Mouse (Mus musculus) activated CD4-positive, CD25-positive, alpha-beta regulatory T cell, adult 4 months (primary cell): ENCODE data around the gene Tdrd12. TPM values are rescaled to one million over a fixed set of nuclear protein-coding genes. Genes with fewer than 3 reads are reported as not detected.
"Not testable (repeated sequence)": the region's sequence is repeated elsewhere in the genome, so short reads cannot be mapped to it uniquely, and the experiment has no call there.

Experiments used
- ATAC-seq: one replicate; pipeline ENCODE4 v1.8.0; 2017
- polyA plus RNA-seq, 2 experiments: library from polyadenylated mRNA; unstranded; fragments of 100-300 nt; shearing (Covaris generic); gene quantifications; one replicate each; pipeline ENCODE4 v1.2.1; 2017

The Tdrd12 gene
- polyA plus RNA-seq, 2 experiments from 2014 or later: not detected

DNA sequence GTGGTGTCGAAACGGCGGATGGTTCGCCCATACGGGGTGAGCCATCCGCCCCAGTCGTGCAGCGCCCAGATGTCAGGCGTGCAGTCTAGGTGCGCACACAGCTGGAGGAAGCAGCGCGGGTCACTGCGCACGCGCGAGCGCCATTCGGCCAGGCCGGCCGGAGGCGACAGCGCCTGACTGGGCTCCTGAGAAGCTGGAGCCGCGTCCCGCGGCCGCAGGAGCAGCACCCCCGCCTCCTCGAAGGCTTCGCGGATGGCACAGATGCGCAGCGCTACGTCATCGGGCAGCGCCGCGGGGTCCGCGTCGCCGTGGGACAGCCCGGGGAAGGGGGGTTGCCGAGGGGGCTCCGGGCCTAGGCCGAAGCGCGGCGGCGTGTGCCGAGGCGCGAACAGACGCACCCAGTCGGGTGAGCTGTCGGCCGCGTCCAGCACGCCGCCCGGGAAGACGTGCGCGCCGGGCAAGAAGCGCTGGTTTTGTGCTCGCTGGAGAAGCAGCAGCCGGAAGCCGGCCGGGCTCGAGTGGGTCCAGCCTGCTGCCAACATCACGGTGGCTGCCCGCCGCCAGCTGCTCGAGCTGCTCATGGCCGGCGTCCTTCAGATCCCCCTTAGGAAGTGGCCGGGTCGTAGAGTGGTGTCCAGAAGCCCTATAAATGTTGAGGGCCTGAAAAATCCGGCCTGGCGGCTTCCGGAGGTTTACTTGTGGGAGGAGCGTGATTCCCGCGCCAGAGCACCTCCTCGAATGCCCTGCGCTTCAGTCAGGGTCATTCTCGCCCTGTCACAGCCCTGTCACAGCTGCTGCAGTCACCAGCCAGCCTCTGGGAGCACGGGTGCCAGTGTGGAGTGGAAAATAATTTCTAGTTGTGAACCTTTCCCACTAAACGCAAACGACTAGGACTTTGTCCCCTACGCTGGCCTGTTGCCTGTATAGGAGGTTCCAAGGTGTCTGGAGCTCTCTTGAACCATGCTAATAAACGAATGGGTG lies 18.0 kb upstream of the Tdrd12 start:
- peak; percentile 78 for ATAC-seq

DNA sequence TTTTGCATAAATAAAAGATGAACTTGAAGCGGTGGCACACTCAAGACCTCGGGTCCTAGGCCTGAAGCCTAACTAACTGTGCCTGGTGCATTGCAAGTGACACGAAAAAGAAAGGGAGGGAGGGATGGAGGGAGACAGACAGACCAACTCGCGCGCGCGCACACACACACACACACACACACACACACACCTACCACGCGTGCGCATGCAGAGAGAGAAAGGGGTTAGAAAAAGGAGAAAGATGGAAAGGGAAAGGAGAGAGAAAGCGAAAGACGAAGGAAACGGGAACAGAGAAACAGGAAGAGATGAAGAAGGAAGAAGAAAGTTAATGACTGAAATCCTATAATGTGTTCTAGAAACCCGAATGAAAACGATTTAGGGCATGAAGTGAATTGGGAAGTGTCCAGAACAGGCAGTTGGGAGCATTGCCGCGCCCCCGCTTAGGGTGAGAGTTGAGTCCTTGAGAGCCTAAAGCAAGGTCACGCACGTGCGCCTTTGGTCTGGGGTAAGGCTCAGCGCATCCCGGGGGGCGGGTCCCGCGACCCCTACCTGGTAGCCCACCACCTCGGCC lies 17.1 kb upstream of the Tdrd12 start:
- ATAC-seq: peak; percentile 16

DNA sequence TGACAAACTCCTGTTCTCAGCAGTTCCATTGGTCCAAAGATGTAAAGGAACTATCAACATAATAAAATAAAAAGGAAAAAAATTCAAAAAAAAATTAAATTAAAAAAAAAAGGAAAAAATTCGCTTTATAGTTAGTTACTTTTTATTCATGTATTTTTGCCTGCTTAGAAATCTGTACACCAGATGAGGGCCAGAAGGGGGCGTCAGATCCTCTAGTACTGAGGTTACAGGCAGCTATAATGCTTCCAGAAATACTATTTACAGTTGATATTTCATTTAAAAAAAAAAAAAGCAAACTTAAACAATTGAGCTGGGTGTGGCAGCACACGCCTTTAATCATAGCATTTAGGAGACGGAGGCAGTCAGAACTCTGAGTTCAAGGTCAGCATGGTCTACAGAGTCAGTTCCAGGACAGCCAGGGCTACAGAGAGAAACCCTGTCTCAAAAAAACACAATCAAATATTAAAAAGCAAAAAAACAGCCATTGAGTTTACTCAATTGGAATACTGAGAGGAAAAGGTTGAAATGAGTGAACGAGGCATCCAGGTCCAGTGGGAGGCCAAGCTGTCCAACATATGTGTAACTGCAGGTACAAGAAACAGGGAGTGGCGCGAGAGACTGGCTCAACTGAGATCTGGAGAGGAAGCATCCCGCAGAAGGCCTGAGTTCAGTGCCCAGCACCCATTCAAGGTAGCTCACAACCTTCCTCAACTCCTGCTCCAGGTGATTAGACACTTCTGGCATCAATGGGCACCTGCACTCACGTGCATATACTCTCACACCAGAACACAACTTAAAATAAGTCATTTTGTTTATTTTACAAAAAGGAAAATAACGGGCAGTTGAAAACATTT lies 16.4 kb upstream of the Tdrd12 start:
- no peak for ATAC-seq

DNA sequence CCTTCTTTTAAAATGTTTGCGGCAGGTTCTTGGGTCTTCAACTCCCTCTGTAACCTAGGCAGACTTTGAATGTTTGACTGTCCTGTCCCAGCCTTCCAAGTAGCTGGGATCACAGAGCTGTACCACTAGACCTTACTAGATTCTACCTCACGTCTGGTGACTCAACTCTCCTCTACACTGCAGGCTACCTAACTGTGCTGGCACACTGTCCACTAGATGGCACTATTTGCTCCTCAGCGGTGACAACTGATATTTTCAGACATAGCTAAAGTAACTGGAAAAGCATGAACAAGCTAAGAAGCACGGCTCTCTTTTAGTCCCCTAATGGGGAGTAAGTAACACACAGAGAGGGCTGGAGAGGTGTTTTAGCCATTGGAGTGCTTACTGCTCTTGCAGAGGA lies 8.3 kb upstream of the Tdrd12 start:
- peak; percentile 59 for ATAC-seq

DNA sequence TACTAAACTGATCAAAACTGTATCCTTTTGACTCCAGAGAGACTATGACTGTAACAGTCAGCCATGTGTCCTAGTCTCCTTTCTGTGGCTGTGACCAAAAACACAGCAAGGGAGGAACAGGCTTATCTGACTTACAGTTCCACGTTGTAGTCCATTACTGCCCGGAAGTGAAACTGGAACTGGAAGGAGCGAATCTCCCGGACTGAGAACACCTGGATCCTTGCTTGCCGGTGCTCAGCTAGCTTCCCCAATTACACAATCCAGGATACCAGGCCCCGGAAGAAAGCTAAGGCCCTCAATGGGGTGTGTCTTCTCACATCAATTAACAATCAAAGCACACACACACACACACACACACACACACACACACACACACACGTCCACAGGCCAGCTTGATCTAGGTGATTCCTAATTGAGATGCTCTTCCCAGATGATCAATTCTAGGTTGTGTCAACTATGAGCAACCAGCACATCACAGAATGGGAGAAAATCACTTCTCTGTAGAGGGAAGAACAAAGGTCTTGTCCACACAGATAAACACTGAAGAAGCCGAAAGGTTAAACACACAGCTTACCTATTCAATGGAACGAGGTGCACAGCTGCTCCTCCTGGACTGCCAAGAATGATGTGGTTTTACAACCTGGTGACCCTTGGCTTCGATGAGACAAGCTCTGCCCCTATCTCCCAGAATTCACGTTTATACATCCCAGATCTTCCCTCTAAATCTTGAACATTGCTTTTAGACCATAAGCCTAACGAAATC lies 1.6 kb downstream of the Tdrd12 start:
- no peak for ATAC-seq

DNA sequence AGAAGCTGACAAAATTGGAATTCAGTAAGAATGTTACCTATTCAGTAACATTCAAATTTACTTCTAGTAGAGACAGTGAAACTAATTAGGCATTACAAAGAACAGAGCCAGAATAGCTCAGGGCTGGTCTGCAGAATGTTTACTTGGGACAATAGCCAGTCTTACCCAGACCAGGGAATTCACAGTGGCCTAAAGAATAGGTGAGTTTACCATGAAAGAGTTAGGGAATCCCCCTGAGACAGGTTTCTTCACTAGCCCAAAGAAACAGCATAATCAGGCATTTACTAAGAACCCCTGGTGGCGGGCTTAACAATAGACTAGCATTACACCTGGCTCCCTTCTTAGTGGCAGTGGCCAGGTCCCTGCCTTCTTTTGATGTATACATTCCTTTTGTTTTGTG lies 7.0 kb downstream of the Tdrd12 start:
- ATAC-seq: not testable (repeated sequence)

DNA sequence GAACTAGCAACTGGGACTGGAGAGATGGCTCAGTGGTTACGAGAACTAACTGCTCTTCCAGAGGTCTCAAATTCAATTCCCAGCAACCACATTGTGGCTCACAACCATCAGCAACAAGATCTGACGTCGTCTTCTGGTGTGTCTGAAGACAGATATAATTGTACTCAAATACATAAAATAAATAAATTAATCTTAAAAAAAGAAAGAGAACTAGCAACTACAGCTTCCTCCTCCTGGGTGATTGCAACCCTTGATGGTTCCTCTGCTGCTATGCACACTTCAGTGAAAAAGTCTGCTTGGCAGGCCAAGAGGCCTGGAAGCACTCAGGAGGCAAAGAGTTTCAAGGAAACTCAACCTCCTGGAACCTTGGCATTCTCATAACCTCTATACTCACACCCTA lies 7.5 kb downstream of the Tdrd12 start:
- no peak for ATAC-seq

DNA sequence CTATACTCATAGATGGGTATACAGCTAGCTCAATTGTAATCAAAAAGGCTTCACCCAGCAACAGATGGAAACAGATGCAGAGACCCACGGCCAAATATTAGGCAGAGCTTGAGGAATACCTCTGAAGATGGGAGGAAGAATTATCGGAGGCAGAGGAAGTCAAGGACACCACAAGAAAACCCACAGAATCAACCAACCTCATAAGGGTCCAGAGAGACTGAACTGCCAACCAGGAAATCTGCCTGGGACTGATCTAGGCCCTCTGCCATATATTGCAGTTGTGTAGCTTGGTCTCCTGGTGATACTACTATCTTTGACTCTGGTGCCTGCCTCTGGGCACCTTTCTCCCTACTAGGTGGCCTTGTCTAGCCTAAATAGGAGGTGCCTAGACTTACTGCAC lies 10.8 kb downstream of the Tdrd12 start:
- no peak for ATAC-seq

DNA sequence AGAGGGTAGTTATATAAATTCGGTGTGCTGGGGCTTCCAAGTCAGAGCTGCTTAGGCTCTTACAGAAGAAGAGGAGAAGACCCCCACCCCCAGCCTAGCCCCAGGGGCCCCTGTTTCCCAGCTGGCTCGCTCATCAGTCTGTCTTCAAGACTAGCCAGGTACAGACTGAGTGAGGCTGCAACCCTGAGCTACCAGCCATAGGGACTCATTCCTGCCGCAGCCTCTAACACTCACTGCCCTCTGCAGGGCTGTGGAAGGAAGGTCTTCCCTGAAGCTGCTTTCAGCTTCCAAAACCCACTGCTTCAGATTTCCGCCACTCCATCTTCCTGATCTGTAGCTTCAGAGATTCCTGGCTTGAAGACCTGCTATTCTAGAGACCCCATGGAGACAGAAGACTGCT lies 35.5 kb downstream of the Tdrd12 start:
- ATAC-seq: no peak

DNA sequence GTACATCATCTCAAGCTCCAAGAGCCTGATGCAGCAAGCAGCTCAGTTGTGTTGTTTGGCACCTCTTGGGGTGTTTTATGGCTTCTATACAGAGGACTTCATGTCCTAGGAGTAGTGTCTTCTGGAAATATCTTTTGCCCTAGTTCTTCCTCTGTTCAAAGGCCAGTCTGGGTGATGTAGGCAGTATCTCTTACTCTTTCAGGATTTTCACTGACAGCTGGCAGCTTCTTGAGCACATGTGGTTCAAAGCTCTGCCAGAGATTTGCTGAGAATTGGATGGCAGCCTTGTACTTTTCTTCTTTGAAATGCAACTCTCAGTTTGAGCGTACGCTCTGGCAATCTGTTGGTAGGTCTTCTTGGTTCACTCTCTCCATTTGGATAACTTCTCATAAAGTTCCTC lies 40.0 kb downstream of the Tdrd12 start:
- ATAC-seq: no peak

DNA sequence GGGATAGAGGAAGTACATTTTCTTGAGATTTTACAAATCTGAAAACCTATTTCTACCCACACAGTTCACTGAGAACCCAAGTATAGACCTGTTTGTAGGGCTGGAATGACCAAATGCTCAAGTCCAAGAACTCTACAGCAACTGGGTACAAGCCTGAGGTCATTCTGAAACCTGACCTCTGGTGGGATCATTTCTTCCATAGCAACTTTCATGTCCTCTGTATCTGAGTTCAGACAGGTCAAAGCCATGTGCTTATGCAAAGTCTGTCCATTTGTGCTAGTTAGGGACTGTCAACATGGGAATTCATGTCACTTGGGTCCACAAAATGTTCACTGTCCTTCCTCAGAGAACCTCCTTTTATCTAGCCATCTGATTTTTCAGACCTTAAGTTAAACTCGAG lies 46.5 kb downstream of the Tdrd12 start:
- no peak for ATAC-seq

DNA sequence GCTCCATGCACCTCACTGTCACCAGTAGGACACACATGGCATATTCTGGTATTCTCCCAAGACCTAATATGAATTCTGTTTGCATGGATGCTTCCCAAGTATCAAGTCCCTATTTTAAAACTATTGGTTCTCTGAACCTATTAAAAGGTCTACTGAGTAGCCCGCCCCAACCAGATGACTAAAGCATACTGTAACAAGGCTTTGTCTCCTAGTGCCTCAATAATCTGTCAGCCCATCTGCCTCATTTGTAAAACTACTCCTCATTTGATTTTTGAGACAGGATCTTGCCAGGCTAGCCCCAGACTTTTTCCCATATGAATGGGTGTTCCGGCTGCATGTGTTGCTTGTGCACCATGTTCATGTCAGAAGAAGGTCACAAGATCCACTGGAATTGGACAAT lies 47.4 kb downstream of the Tdrd12 start:
- no peak for ATAC-seq

DNA sequence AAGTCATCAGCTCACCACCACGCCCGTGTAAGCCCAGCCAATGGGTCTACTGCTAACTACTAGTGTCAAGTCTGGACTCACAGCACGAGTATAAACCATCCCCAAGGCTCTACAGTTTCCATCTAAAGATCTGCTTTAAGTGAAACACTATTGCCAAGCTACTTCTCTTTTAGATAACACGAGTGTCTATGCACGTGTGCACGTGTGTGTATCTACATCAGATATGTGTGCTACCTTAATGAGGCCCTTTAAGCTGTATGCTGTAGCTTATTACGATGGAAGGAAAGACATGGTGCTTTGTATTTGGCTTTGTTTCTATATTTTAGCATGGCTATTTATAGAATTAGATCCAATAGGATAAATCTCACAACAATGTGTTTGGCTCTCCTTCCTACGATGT lies 51.0 kb downstream of the Tdrd12 start:
- no peak for ATAC-seq

DNA sequence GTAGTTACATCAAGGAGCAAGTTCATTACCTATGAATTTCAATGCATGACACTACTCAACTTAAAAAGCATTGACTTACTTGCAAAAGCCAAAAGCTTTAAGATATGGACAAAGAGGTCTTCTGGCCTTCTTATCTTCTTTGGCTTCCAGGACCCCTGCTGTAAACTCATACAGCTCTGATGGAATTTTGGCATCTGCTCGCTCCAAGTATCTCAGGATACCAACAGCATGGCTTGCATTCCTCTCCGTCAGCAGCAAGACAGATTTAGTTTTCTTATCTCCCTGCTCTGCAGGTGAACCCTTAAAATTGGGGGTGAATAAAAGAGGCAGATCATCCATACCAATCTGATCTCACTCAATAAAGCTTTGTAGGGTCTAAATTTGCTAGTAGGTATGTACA lies 52.4 kb downstream of the Tdrd12 start:
- ATAC-seq: no peak

DNA sequence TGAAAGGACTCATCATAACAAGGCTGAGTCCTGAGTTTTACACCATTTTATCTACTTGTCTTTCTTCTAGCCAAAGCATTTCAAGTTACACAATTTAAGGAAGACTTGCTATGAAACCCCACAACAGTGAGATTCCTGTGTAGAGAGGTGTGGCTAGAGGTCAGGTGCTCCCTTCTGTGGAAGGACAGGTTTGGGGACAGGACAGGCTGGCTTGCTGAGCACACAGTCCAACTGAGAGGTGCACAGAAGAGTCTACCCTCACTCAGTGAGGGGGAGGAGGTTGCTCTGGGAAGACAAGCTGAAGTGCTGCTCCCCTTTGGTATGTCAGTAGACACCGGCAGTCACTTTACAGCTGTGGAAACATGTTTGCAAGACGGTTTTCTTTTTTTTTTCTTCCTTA lies 61.1 kb downstream of the Tdrd12 start:
- no peak for ATAC-seq

DNA sequence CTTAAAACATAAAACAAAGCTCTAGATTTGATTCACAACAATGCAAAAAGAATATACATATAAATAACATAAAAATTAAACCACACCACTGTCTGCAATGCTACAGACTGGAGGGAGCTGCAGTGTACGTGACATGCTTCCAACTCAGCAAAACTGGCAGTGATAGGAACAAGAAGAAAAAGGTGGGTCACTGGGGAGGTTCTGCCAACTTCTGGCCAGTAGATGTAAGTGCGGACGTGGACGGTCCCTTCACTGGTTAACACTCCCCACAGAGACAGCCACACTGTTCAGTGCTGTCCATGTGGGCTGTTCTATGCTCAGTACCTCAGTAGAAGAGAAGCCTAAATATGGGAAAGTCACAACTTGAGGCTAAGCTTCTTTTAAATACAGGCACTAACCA lies 66.8 kb downstream of the Tdrd12 start:
- no peak for ATAC-seq

DNA sequence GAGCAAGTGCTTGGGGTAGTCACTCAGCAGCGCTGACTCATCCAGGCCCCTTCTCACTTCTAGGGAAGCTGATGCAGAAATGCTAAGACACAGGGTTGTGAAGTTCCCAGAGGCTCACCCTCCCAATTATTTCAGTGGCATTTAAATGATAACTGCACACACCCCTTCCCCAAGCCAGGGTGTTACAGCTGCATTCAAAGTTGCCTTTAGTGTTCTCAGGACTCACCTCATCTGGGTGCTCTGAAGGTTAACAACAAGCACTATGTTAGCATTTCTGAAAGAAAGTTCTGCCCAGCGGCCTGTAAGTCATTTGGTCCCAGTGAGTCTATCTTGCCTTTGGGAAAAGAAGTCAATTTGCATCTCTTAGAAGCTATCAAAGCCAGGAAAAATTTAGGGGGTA lies 69.7 kb downstream of the Tdrd12 start:
- ATAC-seq: no peak

DNA sequence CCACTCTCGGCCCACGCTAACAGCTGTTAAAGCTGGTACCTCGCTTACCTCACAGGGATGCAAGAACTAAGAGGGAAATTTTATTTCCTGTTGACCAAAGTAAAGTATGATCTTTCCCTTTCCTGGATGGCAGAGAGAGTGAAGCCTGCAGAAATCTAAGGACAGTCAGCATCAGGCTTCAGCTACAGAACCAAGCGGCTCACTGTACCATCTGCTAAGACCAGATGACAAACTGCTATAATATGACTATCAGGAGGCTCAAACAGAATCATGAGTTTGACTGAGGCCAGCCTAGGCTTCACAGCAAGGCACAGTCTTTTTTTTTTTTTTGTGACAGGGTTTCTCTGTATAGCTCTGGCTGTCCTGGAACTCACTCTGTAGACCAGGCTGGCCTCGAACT lies 72.5 kb downstream of the Tdrd12 start:
- ATAC-seq: no peak

DNA sequence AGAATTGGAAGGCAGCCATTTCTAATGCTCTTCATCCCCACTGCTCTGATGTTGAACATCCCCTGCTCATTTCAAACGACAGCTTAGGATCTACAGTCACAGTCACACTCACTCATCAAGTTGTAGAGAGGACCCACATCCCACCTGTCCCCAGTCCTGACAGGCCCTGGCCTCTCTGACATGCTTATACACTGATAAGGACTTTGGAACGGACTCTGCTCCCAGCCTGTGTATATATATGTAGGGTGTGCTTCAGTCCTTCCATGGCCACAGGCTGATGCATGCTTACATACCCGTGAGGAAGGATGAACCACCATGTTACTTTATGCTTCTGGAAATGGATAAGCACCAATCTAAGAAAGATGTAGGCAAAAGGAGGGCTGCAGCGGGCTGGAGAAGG lies 76.6 kb downstream of the Tdrd12 start:
- no peak for ATAC-seq

DNA sequence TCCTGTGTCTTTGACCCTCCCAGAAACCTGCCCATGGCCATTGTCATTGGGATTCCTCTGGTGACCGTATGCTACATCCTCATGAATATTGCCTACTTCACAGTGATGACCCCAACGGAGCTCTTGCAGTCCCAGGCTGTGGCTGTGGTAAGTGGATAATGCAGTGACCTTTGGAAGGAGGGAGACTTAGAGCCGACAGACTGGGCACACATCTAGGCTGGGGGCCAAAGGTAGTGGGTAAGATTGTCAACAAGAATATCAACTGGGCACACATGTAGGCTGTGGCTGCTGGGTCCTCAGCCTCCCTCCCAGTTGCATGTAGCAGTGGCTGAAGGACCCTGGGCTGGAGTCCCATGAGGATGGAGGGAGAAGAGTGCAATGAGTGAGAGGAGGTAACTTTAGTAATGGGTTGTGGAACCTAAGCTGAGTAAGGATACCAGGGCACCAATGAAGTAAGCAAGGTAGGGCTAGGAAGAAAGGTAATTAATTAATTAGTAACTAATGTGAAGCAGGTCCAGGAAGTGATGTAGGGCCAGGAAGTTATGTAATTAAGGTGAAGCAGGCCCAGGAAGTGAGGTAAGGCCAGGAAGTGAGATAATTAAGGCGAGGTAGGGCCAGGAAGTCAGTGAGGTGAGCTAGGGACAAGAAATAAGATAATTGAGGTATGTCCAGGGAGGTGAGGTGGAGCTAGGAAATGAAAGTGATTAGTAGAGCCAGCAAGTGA lies 81.3 kb downstream of the Tdrd12 start:
- ATAC-seq: no peak

DNA sequence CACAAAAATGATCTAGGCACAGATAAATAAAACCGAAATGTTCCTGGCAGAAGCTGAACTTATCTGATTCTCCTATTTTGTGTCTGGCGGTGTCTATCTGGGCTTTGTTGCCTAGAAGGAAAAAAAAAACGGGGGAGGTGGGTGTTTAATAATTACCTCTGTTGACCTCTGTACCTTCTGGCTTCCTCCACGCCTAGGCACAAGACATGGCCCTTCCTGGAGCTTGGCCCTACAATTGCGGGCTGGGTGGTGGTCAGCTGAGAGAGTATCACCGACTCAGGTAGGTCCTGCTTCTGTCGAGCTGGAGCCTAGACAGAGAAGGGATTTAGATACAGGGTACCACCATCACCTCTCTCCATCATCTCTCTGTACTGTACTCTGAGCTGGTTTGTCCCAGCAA lies 88.7 kb downstream of the Tdrd12 start:
- ATAC-seq: no peak
